Mouse (Mus musculus): ENCODE measurements around the gene Pxk.

DNA sequence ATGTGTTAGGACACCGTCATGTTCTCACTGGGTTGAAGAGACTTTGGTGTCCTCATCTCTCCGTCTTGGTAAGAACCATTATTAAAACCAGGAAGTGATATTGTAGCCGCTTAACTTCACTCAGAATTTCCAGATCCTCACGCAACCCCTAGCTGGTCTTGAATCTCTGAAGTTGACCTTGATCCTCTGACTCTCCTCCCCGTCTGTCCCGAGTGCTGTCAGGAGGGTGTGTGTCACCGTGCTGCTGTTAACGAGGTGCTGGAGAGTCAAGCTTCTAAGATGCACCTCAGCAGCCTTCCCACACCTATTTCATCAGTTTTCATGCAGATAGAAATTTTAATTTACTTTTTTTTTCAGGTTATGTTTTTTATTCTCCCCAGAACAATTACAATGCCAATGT is 14.0 kb downstream of the Pxk start:
- no peak for TF ChIP-seq POLR2A (IDR thresholded peaks at IDR 0.05; ENCODE audit: borderline replicate concordance, insufficient read depth, low read length)
- TF ChIP-seq CTCF (IDR thresholded peaks at IDR 0.05; ENCODE audit: borderline replicate concordance, insufficient read depth, low read depth, low read length) = no peak

All from cerebellum, adult 2 months (tissue).